Mouse (Mus musculus): ENCODE measurements at regions not wholly inside any gene's neighbourhood (a gene's known extent, or its start where the extent isn't known, plus 50 kb on each side); places are given as distances from the start of the nearest gene placed in this dataset.

GRCm38 (mm10) chr15:94174083-94174482 is 291.1 kb downstream of the Adamts20 start:
- no peak for TF ChIP-seq CTCF (IDR thresholded peaks at IDR 0.05; ENCODE audit: low read depth, low read length)
- no peak for TF ChIP-seq POLR2A (IDR thresholded peaks at IDR 0.05; ENCODE audit: insufficient read depth, low read length)
- TF ChIP-seq EP300 (IDR thresholded peaks at IDR 0.05; ENCODE audit: insufficient read depth, low read depth, low read length): no peak
